Mouse (Mus musculus) cortical plate, adult 2 months (tissue): Measurements from ENCODE around the gene Ppp2r5d.

Source experiments
- CTCF ChIP-seq: fragments of 200-500 bp; IDR thresholded peaks from 2 replicates; pipeline ENCODE4 v1.5.1; 2011; ENCODE audit warnings: mild to moderate bottlenecking, control low read depth, low read length; ENCODE audit not compliant: insufficient read depth; ENCODE audit errors: extremely low read depth
- POLR2A ChIP-seq: fragments of 200-500 bp; IDR thresholded peaks from 2 replicates; pipeline ENCODE4 v1.6.1; 2011; ENCODE audit warnings: mild to moderate bottlenecking, low read length, control low read depth; ENCODE audit not compliant: insufficient read depth; ENCODE audit errors: extremely low read depth

- peak; percentile 53 for TF ChIP-seq POLR2A
- no peak for TF ChIP-seq CTCF
Observed at GRCm38 (mm10) chr17:46680760-46681373, 24.0 kb downstream of the Ppp2r5d start, which contains the start of gene Klhdc3.
